Mouse (Mus musculus) hindbrain, postnatal 0 days (tissue): Measurements from ENCODE around the gene Cacnb4. TPM values are rescaled to one million over a fixed set of nuclear protein-coding genes. Genes with fewer than 3 reads are reported as not detected.

Source experiments
- ATAC-seq: fragments of 200-750 bp; cut with Nextera tagmentation; 2 replicates; pipeline ENCODE4 v1.8.0; 2017; ENCODE audit warnings: mild to moderate bottlenecking, moderate TSS enrichment, moderate library complexity
- DNase-seq: peaks from one replicate; pipeline ENCODE4 v3.0.0-alpha.2; 2015; ENCODE audit warnings: low spot score
- H3K27ac ChIP-seq: fragments of 300-500 bp; sonication (generic); 2 replicates; pipeline ENCODE4 v1.5.1; 2014; ENCODE audit warnings: mild to moderate bottlenecking
- H3K27me3 ChIP-seq: fragments of 300-500 bp; sonication (generic); 2 replicates; pipeline ENCODE4 v1.6.1; 2014; ENCODE audit warnings: low read length, mixed read lengths; ENCODE audit not compliant: insufficient read depth
- H3K36me3 ChIP-seq: fragments of 300-500 bp; sonication (generic); 2 replicates; pipeline ENCODE4 v1.6.1; 2014; ENCODE audit warnings: low read length, mixed read lengths; ENCODE audit not compliant: insufficient read depth
- H3K4me1 ChIP-seq: fragments of 300-500 bp; sonication (generic); 2 replicates; pipeline ENCODE4 v1.6.1; 2014; ENCODE audit warnings: antibody characterized with exemption, low read length, mixed read lengths; ENCODE audit not compliant: insufficient read depth
- H3K4me2 ChIP-seq: fragments of 300-500 bp; sonication (generic); 2 replicates; pipeline ENCODE4 v1.6.1; 2014; ENCODE audit warnings: low read depth, mild to moderate bottlenecking, low read length, moderate library complexity, mixed read lengths
- H3K4me3 ChIP-seq: fragments of 300-500 bp; sonication (generic); 2 replicates; pipeline ENCODE4 v1.5.1; 2014; ENCODE audit warnings: low read length
- H3K9ac ChIP-seq: fragments of 300-500 bp; sonication (generic); replicated peaks from 2 replicates; pipeline ENCODE4 v1.6.1; 2014; ENCODE audit warnings: mild to moderate bottlenecking, low read length, moderate library complexity, mixed read lengths
- H3K9me3 ChIP-seq: fragments of 300-500 bp; sonication (generic); 2 replicates; pipeline ENCODE4 v1.6.1; 2016; ENCODE audit warnings: low read length, mixed read lengths
- CTCF ChIP-seq: IDR thresholded peaks from 2 replicates; pipeline ENCODE4 v1.5.1; 2016; ENCODE audit warnings: antibody characterized with exemption, control low read depth, low read depth
- WGBS: fragments of 180-500 bp; shearing (Covaris S2); extraction: QIAGEN DNeasy Blood & Tissue Kit; methylation state at CpG from one replicate; pipeline ENCODE4 v1.1.7; 2014; 5-methylcytosine and 5-hydroxymethylcytosine counted together
- polyA plus RNA-seq: library from polyadenylated mRNA; unstranded; fragments of >200 nt; fragmentation: Nextera tagmentation; extraction: Ambion mirVana; gene quantifications from 2 replicates; pipeline ENCODE4 v1.2.1, GENCODE M21; 2015
- total RNA-seq: library from RNA; depleted of rRNA; stranded (reverse); fragments of >200 nt; gene quantifications from 2 replicates; pipeline ENCODE4 v1.2.3, GENCODE M21; 2014

Cacnb4 gene
- total and polyA plus RNA-seq, 2 experiments from 2014 or later = 9.7 to 12.8 TPM

DNA sequence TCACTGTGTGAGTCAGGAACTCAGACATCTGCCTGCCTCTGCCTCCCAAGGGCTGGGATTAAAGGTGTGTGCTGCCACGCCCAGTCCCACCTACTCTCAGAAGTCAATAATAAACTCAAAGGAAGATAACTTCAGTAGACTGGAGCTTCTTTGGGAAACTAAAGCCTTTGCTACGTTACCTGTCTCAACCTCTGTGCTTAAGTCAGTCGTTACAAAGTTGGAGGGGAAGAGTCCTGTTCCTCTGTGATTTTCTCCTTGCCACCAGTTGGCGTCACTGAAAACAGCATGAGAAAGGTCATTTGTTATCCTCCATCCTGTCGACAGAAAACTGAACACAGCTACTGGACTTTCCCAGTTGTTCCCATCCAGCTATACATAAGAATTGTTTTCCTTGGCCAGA lies 32.8 kb upstream of the Cacnb4 start:
- TF ChIP-seq CTCF = no peak
- no peak overlapping the region for H3K9ac ChIP-seq
- H3K4me1 ChIP-seq = no peaks in the 10 kb centered on the region
- H3K36me3 ChIP-seq = peaks cover 17% of the 10 kb centered on the region
- H3K4me2 ChIP-seq = no peak overlapping the region
- no peaks in the 10 kb centered on the region for H3K9me3 ChIP-seq
- 92% methylated on average over 5 of the region's 5 CpGs for WGBS
- H3K27ac ChIP-seq = no peak overlapping the region
- no peak overlapping the region for H3K4me3 ChIP-seq
- no peaks in the 10 kb centered on the region for H3K27me3 ChIP-seq
- no peak for ATAC-seq
- DNase-seq = no peak

- Histone ChIP-seq H3K27me3 (no peaks in the 10 kb centered on the region), H3K9me3 (no peaks in the 10 kb centered on the region), H3K36me3 (peaks cover 10% of the 10 kb centered on the region; the same call in 1 of the 2 replicates), H3K4me1 (no peaks in the 10 kb centered on the region), H3K27ac (no peak overlapping the region), H3K4me3 (no peak overlapping the region), H3K9ac (no peak overlapping the region), H3K4me2 (no peak overlapping the region)
- ATAC-seq (no peak), DNase-seq (no peak)
- WGBS = 79% methylated on average over 11 of the region's 11 CpGs
- no peak for TF ChIP-seq CTCF
These were observed 24.9 kb upstream of the Cacnb4 start for GRCm38 (mm10) chr2:52701368-52702036.

DNA sequence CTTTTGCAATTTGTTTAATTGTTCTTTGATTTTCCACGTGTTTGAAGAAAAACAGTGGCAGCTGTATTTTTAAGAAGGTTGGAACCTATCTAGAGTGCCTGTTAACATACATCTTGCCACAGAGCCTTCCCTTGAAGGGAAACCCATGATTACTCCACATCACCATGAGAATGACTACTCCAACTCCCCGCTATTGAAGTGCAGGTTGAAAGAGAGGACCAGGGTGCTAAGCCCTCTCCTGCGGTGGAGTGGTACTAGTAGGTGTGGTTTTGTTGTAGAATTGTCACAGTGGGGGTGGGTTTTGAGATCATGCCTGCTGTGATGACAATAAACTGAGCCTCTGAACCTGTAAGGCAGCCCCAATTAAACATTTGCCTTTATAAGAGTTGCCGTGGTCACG lies 23.7 kb upstream of the Cacnb4 start:
- DNase-seq (no peak), ATAC-seq (no peak)
- no peaks in the 10 kb centered on the region for H3K4me1 ChIP-seq
- H3K4me3 ChIP-seq = no peak overlapping the region
- peaks cover 10% of the 10 kb centered on the region; the same call in 1 of the 2 replicates for H3K36me3 ChIP-seq
- H3K9ac ChIP-seq = no peak overlapping the region
- no peak overlapping the region for H3K4me2 ChIP-seq
- H3K9me3 ChIP-seq = no peaks in the 10 kb centered on the region
- H3K27me3 ChIP-seq = no peaks in the 10 kb centered on the region
- H3K27ac ChIP-seq = no peak overlapping the region
- 53% methylated on average over 5 of the region's 5 CpGs for WGBS
- TF ChIP-seq CTCF = no peak

- no peak overlapping the region for H3K27ac ChIP-seq
- WGBS = 84% methylated on average over 6 of the region's 6 CpGs
- no peak overlapping the region for H3K9ac ChIP-seq
- TF ChIP-seq CTCF = no peak
- H3K27me3 ChIP-seq = no peaks in the 10 kb centered on the region
- no peak for ATAC-seq
- DNase-seq = no peak
- H3K4me1 ChIP-seq = no peaks in the 10 kb centered on the region
- no peak overlapping the region for H3K4me3 ChIP-seq
- H3K4me2 ChIP-seq = no peak overlapping the region
- H3K36me3 ChIP-seq = peaks cover 4% of the 10 kb centered on the region; the same call in 1 of the 2 replicates
- no peaks in the 10 kb centered on the region for H3K9me3 ChIP-seq
These were observed 18.0 kb upstream of the Cacnb4 start for GRCm38 (mm10) chr2:52694604-52695003.

DNA sequence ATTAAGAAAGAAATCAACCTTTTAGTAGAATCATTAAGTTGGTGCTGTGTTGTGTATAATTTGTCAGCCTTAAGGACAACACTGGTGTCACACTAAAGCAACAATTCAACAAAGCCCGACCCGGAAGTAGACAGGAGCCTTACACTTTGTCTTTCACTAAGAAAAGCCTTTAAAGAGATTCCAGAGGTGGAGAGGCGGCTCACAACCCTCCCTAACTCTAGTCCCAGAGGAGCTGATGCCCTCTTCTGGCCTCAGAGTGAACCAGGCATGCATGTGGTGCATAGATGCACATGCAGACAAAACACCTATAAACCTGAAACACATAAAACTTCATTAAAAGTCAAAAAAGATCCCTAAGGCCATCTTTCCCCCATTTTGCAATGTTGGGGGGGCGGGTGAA lies 15.1 kb upstream of the Cacnb4 start:
- 81% methylated on average over 4 of the region's 4 CpGs for WGBS
- H3K27ac ChIP-seq = no peak overlapping the region
- H3K4me2 ChIP-seq = no peak overlapping the region
- ATAC-seq (no peak), DNase-seq (no peak)
- H3K9me3 ChIP-seq = no peaks in the 10 kb centered on the region
- TF ChIP-seq CTCF = peak; percentile 43
- H3K4me3 ChIP-seq = no peak overlapping the region
- H3K36me3 ChIP-seq = no peaks in the 10 kb centered on the region
- H3K4me1 ChIP-seq = no peaks in the 10 kb centered on the region
- no peaks in the 10 kb centered on the region for H3K27me3 ChIP-seq
- H3K9ac ChIP-seq = no peak overlapping the region

DNA sequence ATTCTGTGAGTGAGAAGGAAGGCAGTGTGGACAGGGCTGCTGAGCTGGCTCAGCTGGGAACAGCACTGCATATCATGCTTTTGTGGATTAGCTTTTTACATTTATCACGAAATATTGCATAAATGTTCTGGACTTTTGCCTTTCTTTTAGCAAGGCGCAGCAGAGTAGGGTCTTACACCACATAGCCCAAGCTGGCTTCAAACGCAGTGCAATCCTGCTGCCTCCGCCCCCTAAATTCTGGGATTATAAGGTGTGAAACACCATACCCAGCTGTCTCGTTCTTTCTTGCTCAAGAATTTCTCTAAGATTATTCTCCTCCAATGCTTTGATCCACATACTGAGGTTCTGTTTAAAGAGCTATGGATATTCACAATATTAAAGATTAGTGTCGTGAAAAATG lies 10.0 kb upstream of the Cacnb4 start:
- 88% methylated on average over 6 of the region's 6 CpGs for WGBS
- no peak for ATAC-seq

DNA sequence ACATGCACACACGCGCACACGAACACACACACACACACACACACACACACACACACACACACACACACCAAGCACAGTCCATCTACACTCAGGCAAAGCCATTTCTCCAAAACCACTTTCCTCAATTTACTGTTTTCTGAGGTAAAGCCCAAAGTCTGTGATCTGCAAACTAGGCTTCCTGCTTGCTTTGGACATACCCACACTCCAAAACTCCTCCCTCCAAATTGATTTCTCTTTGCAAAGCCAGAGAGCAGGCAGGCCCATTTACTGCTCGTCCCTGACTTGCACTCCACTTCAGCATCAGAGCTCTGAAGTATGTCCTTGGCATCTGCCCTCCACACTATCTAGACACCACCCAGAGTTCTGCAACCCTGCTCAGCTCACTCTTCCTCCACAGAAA lies 958 bp upstream of the Cacnb4 start:
- no peak for TF ChIP-seq CTCF
- DNase-seq = no peak
- WGBS = 56% methylated on average over 4 of the region's 4 CpGs
- no peaks in the 10 kb centered on the region for H3K36me3 ChIP-seq
- no peak overlapping the region for H3K4me3 ChIP-seq
- ATAC-seq = no peak
- no peaks in the 10 kb centered on the region for H3K27me3 ChIP-seq
- H3K9ac ChIP-seq = no peak overlapping the region
- no peak overlapping the region for H3K27ac ChIP-seq
- H3K4me1 ChIP-seq = no peaks in the 10 kb centered on the region
- no peak overlapping the region for H3K4me2 ChIP-seq
- H3K9me3 ChIP-seq = no peaks in the 10 kb centered on the region

More for the DNA sequence above, 10.0 kb upstream of the Cacnb4 start:
- Histone ChIP-seq H3K4me3 (no peak overlapping the region), H3K27me3 (no peaks in the 10 kb centered on the region), H3K27ac (no peak overlapping the region), H3K9ac (no peak overlapping the region), H3K36me3 (no peaks in the 10 kb centered on the region), H3K4me2 (no peak overlapping the region), H3K9me3 (no peaks in the 10 kb centered on the region), H3K4me1 (no peaks in the 10 kb centered on the region)
- no peak for TF ChIP-seq CTCF
- no peak for DNase-seq
